Mouse (Mus musculus): ENCODE results near the gene Rad54l2. TPM values are rescaled to one million over a fixed set of nuclear protein-coding genes. Genes with fewer than 3 reads are reported as not detected.

Rad54l2 gene
- polyA plus RNA-seq (2012; rRNA removed) = 10.7 and 12.3 TPM in 2 replicates

DNA sequence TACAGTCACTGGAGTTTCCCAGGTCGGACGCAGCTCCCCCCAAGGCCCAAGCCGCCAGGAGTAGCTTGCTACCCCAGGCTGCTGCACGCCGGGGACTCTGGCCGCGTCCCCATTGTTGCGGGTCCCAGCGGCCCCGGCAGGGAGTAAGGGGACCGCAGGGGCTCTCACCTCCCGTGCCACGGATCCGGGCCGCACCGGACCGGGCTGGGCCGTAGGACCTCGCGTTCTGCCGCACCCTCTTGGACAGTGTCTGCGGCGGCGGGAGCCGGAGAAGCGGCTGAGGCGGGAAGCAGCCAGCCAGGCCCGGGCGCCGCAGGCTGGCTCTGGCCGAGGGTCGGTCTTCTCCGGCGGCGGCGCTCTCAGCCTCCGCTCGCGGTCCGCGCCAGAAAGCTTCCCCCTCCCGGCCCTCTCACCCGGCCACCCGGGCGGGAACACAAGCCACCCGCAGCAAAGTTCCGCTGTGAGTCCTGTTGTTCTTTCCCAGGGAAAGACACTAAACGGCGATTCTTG, at the start of gene Rad54l2:
Gene Rad54l2, minus strand, starts transcription at position 383 of the 510 bp plus-strand sequence.
- DNase-seq = peak; percentile 88 to 92
- H3K27ac ChIP-seq (ENCODE audit: insufficient read depth, low read length) = peak within 1 kb of the TSS; percentile 85
- TF ChIP-seq CTCF (IDR thresholded peaks at IDR 0.05; ENCODE audit: borderline replicate concordance, insufficient read depth, low read depth, low read length) (no peak), POLR2A (IDR thresholded peaks at IDR 0.05; ENCODE audit: borderline replicate concordance, insufficient read depth, low read length) (peak; percentile 55; the same call in 1 of the 2 replicates)
- no peaks in the 10 kb centered on the region for H3K4me1 ChIP-seq (ENCODE audit: control insufficient read depth, insufficient read depth, low read length)
- H3K4me3 ChIP-seq (replicated peaks; ENCODE audit: insufficient read depth, low read depth, low read length) = peak within 1 kb of the TSS; percentile 72
- no peaks in the 10 kb centered on the region for H3K27me3 ChIP-seq (ENCODE audit: control insufficient read depth, insufficient read depth, low read length)
- under 1% methylated on average over 49 of the region's 49 CpGs for WGBS

DNA sequence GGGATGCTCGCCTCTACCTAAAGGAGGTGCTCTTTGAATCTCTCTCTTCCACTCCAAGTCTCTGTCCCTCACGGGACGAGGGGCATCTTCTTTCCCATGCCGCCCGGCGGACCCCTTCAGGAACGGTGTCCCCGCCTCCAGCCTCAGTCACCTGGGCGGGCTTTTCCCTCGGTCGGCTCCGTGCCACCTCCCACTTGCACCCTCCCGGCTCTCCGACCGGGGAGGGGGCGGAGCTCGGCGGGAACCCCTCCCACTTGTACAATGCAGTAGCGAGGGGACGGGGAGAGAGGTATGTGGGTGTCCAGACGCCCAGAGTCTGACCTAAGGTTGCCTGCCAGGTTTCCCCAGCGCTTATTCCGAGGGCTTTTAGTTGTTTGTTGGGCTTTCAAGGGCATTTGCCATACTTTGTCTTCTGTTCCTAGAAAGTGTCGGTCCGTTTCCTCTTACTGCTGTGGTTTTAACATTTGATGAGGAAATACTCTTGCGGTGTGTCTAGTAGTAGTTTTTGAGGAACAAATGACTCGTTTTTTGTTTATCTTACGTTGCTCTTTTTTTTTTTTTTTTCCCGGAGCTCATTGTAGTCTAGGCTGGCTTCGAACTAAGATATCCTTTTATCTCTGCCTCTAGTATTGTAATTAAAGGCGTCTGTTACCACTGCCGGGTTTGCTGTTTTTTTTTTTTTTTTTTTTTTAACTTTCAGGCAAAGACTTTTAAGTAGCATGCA, 33.5 kb upstream of the Rad54l2 start:
- no peak for TF ChIP-seq POLR2A (IDR thresholded peaks at IDR 0.05; ENCODE audit: borderline replicate concordance, insufficient read depth, low read length)
- no peak for TF ChIP-seq CTCF (IDR thresholded peaks at IDR 0.05; ENCODE audit: borderline replicate concordance, insufficient read depth, low read depth, low read length)
- peak overlapping the region; percentile 62 for H3K4me3 ChIP-seq (replicated peaks; ENCODE audit: insufficient read depth, low read depth, low read length)
- no peak overlapping the region for H3K27ac ChIP-seq (ENCODE audit: insufficient read depth, low read length)
- H3K27me3 ChIP-seq (ENCODE audit: control insufficient read depth, insufficient read depth, low read length) = no peaks in the 10 kb centered on the region
- peaks cover 2% of the 10 kb centered on the region; the same call in 1 of the 2 replicates for H3K4me1 ChIP-seq (ENCODE audit: control insufficient read depth, insufficient read depth, low read length)
- 2% methylated on average over 32 of the region's 32 CpGs for WGBS
- peak; percentile 70 to 72 for DNase-seq

DNA sequence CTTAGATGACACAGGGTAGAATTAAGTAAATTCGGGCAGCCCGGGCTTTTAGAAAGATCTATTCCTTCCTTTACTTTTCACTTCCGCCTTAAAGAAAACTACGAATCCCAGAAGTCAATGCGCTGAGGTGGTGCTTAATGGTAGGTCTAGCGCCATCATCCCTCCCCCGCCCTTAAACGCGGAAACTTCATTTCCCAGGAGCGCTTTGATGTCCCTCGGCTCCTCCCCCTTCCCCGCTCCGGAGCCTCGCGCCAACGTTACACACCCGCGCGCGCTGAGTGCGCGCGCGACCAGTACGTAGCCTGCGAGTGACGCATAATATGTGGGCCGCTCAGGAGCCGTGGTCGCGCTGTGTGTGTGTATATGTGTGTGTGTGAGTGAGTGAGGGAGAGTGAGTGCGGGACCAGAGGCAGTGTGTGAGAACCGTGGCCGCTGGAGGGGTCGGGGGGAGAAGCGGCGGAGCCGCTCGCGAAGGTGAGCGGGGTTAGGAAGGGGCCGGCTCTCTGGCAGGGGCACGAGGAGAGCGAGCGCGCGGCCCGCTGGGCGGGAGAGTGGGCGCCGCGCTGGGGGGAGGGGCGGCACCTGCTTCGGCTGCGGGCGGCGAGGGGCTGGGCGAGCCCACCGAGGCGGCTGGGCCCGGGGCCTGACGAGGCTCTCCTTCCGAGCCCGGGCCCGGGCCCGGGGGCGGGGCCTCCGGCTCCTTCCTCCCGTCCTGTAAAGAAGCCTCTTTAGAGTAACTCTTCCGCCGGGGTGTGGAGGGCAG, 32.8 kb upstream of the Rad54l2 start, which contains the start of gene Dcaf1:
Gene Dcaf1, plus strand, starts transcription at position 257 of the 763 bp plus-strand sequence.
- Histone ChIP-seq H3K27me3 (ENCODE audit: control insufficient read depth, insufficient read depth, low read length) (no peaks in the 10 kb centered on the region), H3K4me1 (ENCODE audit: control insufficient read depth, insufficient read depth, low read length) (peaks cover 2% of the 10 kb centered on the region; the same call in 1 of the 2 replicates), H3K27ac (ENCODE audit: insufficient read depth, low read length) (no peak within 1 kb of the TSS), H3K4me3 (replicated peaks; ENCODE audit: insufficient read depth, low read depth, low read length) (peak within 1 kb of the TSS; percentile 62)
- under 1% methylated on average over 52 of the region's 71 CpGs for WGBS
- peak; percentile 89 to 98 for DNase-seq
- no peak for TF ChIP-seq CTCF (IDR thresholded peaks at IDR 0.05; ENCODE audit: borderline replicate concordance, insufficient read depth, low read depth, low read length)
- peak; percentile 54; the same call in 1 of the 2 replicates for TF ChIP-seq POLR2A (IDR thresholded peaks at IDR 0.05; ENCODE audit: borderline replicate concordance, insufficient read depth, low read length)

GRCm38 (mm10) chr9:106821050-106821617, 32.1 kb upstream of the Rad54l2 start:
- Histone ChIP-seq H3K27me3 (ENCODE audit: control insufficient read depth, insufficient read depth, low read length) (no peaks in the 10 kb centered on the region), H3K4me3 (replicated peaks; ENCODE audit: insufficient read depth, low read depth, low read length) (peak overlapping the region; percentile 62), H3K27ac (ENCODE audit: insufficient read depth, low read length) (no peak overlapping the region), H3K4me1 (ENCODE audit: control insufficient read depth, insufficient read depth, low read length) (peaks cover 2% of the 10 kb centered on the region; the same call in 1 of the 2 replicates)
- peak; percentile 14 to 19 for DNase-seq
- WGBS = 35% methylated on average over 15 of the region's 15 CpGs
- TF ChIP-seq CTCF (IDR thresholded peaks at IDR 0.05; ENCODE audit: borderline replicate concordance, insufficient read depth, low read depth, low read length) (no peak), POLR2A (IDR thresholded peaks at IDR 0.05; ENCODE audit: borderline replicate concordance, insufficient read depth, low read length) (no peak; the same call in 1 of the 2 replicates)

- Histone ChIP-seq H3K4me1 (ENCODE audit: control insufficient read depth, insufficient read depth, low read length) (peaks cover 2% of the 10 kb centered on the region; the same call in 1 of the 2 replicates), H3K27me3 (ENCODE audit: control insufficient read depth, insufficient read depth, low read length) (no peaks in the 10 kb centered on the region), H3K27ac (ENCODE audit: insufficient read depth, low read length) (no peak overlapping the region), H3K4me3 (replicated peaks; ENCODE audit: insufficient read depth, low read depth, low read length) (no peak overlapping the region)
- DNase-seq = peak; percentile 13 to 14
- 100% methylated on average over 1 of the region's 1 CpGs for WGBS
- TF ChIP-seq CTCF (IDR thresholded peaks at IDR 0.05; ENCODE audit: borderline replicate concordance, insufficient read depth, low read depth, low read length) (peak; percentile 45; the same call in 1 of the 2 replicates), POLR2A (IDR thresholded peaks at IDR 0.05; ENCODE audit: borderline replicate concordance, insufficient read depth, low read length) (no peak)
These were observed 30.2 kb upstream of the Rad54l2 start for GRCm38 (mm10) chr9:106819201-106819600.

GRCm38 (mm10) chr9:106818191-106818590, 29.2 kb upstream of the Rad54l2 start:
- TF ChIP-seq POLR2A (IDR thresholded peaks at IDR 0.05; ENCODE audit: borderline replicate concordance, insufficient read depth, low read length) = no peak
- TF ChIP-seq CTCF (IDR thresholded peaks at IDR 0.05; ENCODE audit: borderline replicate concordance, insufficient read depth, low read depth, low read length) = no peak
- H3K27me3 ChIP-seq (ENCODE audit: control insufficient read depth, insufficient read depth, low read length) = no peaks in the 10 kb centered on the region
- no peak overlapping the region for H3K27ac ChIP-seq (ENCODE audit: insufficient read depth, low read length)
- peaks cover 1% of the 10 kb centered on the region; the same call in 1 of the 2 replicates for H3K4me1 ChIP-seq (ENCODE audit: control insufficient read depth, insufficient read depth, low read length)
- DNase-seq = no peak
- H3K4me3 ChIP-seq (replicated peaks; ENCODE audit: insufficient read depth, low read depth, low read length) = no peak overlapping the region
- WGBS = 68% methylated on average over 6 of the region's 6 CpGs

DNA sequence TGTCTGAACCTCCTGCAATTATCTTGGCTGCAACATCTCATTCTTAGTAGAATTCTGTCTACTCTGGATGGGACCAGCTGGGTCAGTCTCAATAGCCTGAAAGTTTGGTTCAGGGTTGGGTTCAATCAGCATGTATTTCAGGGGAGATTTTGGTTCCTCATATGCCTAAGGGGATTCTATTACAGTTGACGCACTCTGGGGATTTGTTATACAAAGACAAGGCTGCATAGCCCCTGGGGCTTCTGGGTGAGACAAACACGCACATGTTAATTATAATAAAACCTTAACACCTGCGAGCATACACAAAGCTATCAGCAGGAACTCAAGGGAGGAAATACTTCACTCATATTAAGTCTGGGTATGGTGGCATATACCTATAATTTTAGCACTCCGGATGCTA, 17.5 kb upstream of the Rad54l2 start:
- no peak for DNase-seq
- Histone ChIP-seq H3K4me3 (replicated peaks; ENCODE audit: insufficient read depth, low read depth, low read length) (no peak overlapping the region), H3K27me3 (ENCODE audit: control insufficient read depth, insufficient read depth, low read length) (no peaks in the 10 kb centered on the region), H3K27ac (ENCODE audit: insufficient read depth, low read length) (no peak overlapping the region), H3K4me1 (ENCODE audit: control insufficient read depth, insufficient read depth, low read length) (no peaks in the 10 kb centered on the region)
- 83% methylated on average over 4 of the region's 4 CpGs for WGBS
- no peak for TF ChIP-seq CTCF (IDR thresholded peaks at IDR 0.05; ENCODE audit: borderline replicate concordance, insufficient read depth, low read depth, low read length)
- no peak for TF ChIP-seq POLR2A (IDR thresholded peaks at IDR 0.05; ENCODE audit: borderline replicate concordance, insufficient read depth, low read length)
